Mouse (Mus musculus) heart, embryonic 11.5 days (tissue): ENCODE data around the gene Stat6. TPM values are rescaled to one million over a fixed set of nuclear protein-coding genes. Genes with fewer than 3 reads are reported as not detected.

Experiments used
- ATAC-seq: fragments of 200-750 bp; cut with Nextera tagmentation; replicated peaks from 2 replicates; pipeline ENCODE4 v1.8.0; 2017; ENCODE audit warnings: moderate library complexity; ENCODE audit not compliant: insufficient number of reproducible peaks, low FRiP score, low TSS enrichment
- H3K27ac ChIP-seq: fragments of 300-500 bp; sonication (generic); 2 replicates; pipeline ENCODE4 v1.5.1; 2014; ENCODE audit warnings: mild to moderate bottlenecking, low read depth, low read length
- H3K27me3 ChIP-seq: fragments of 300-500 bp; sonication (generic); 2 replicates; pipeline ENCODE4 v1.6.1; 2014; ENCODE audit warnings: mild to moderate bottlenecking, low read length, mixed read lengths; ENCODE audit not compliant: control insufficient read depth, insufficient read depth
- H3K36me3 ChIP-seq: fragments of 300-500 bp; sonication (generic); 2 replicates; pipeline ENCODE4 v1.6.1; 2014; ENCODE audit warnings: mild to moderate bottlenecking, low read length, moderate library complexity, mixed read lengths; ENCODE audit not compliant: control insufficient read depth, insufficient read depth
- H3K4me1 ChIP-seq: fragments of 300-500 bp; sonication (generic); 2 replicates; pipeline ENCODE4 v1.6.1; 2014; ENCODE audit warnings: low read length; ENCODE audit not compliant: control insufficient read depth, insufficient read depth
- H3K4me2 ChIP-seq: fragments of 300-500 bp; sonication (generic); 2 replicates; pipeline ENCODE4 v1.6.1; 2014; ENCODE audit warnings: mild to moderate bottlenecking, moderate library complexity
- H3K4me3 ChIP-seq: fragments of 300-500 bp; sonication (generic); 2 replicates; pipeline ENCODE4 v1.5.1; 2014; ENCODE audit warnings: low read depth, low read length
- H3K9ac ChIP-seq: fragments of 300-500 bp; sonication (generic); 2 replicates; pipeline ENCODE4 v1.6.1; 2014; ENCODE audit warnings: mild to moderate bottlenecking, low read depth, low read length, moderate library complexity
- H3K9me3 ChIP-seq: fragments of 300-500 bp; sonication (generic); replicated peaks from 2 replicates; pipeline ENCODE4 v1.6.1; 2016; ENCODE audit warnings: low read length; ENCODE audit not compliant: control insufficient read depth
- WGBS: fragments of 180-500 bp; shearing (Covaris S2); extraction: QIAGEN DNeasy Blood & Tissue Kit; methylation state at CpG from one replicate; pipeline ENCODE4 v1.1.7; 2014; ENCODE audit not compliant: insufficient replicate concordance; 5-methylcytosine and 5-hydroxymethylcytosine counted together
- polyA plus RNA-seq: library from polyadenylated mRNA; unstranded; fragments of >200 nt; fragmentation: Nextera tagmentation; extraction: Ambion mirVana; gene quantifications from 2 replicates; pipeline ENCODE4 v1.2.1, GENCODE M21; 2014

The Stat6 gene
- polyA plus RNA-seq, 1 experiment from 2014 or later, result 21.0 TPM

DNA sequence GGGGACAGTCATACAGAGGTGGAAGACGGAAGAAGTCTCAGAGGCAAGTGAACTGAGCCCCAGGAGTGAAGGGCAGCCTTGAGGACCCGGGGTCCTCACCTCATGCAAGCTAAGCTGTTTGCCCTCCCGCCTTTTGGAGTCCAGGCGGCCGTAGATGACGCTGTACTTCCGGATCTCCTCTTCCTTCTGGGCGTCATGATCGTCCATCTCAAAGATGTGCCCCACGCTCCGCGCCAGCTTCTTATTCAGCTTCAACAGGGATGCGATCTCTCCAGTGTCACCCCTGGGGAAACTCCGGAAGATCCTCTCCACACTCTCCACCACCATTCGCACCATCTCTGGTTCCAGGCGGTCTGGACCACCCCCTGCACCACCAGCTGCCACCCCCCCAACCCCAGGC, 21.4 kb downstream of the Stat6 start:
- Histone ChIP-seq H3K4me2 (peak overlapping the region; percentile 25), H3K4me3 (peak overlapping the region; percentile 73; the same call in 1 of the 2 replicates), H3K27ac (no peak overlapping the region), H3K9ac (no peak overlapping the region), H3K27me3 (peaks cover 10% of the 10 kb centered on the region), H3K36me3 (peaks cover 8% of the 10 kb centered on the region), H3K9me3 (no peaks in the 10 kb centered on the region), H3K4me1 (peaks cover 47% of the 10 kb centered on the region)
- no peak for ATAC-seq
- 33% methylated on average over 16 of the region's 16 CpGs for WGBS

DNA sequence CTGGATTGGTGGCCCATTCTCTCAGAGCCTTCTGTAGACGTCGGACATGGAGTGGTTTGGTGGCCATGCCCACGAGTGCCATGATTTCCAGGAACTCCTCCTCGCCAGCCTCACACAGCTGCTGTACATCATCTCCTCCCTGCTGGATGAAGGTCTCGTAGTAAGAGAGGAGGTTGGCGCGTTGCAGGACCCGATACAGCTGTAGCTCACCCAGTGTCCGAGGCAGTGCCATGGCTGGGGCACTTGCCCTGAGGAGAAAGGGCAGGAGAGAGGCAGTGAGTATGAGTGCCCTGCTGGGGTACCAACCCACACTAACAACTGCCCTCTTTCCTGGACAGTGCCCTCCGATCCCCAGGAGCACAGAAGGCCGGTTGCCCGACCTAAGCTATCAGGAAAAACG, 22.1 kb downstream of the Stat6 start:
- Histone ChIP-seq H3K9ac (no peak overlapping the region), H3K4me3 (peak overlapping the region; percentile 73; the same call in 1 of the 2 replicates), H3K4me2 (peak overlapping the region; percentile 85), H3K27me3 (peaks cover 10% of the 10 kb centered on the region), H3K36me3 (peaks cover 8% of the 10 kb centered on the region), H3K4me1 (peaks cover 50% of the 10 kb centered on the region), H3K27ac (no peak overlapping the region), H3K9me3 (no peaks in the 10 kb centered on the region)
- no peak for ATAC-seq
- 34% methylated on average over 13 of the region's 13 CpGs for WGBS

DNA sequence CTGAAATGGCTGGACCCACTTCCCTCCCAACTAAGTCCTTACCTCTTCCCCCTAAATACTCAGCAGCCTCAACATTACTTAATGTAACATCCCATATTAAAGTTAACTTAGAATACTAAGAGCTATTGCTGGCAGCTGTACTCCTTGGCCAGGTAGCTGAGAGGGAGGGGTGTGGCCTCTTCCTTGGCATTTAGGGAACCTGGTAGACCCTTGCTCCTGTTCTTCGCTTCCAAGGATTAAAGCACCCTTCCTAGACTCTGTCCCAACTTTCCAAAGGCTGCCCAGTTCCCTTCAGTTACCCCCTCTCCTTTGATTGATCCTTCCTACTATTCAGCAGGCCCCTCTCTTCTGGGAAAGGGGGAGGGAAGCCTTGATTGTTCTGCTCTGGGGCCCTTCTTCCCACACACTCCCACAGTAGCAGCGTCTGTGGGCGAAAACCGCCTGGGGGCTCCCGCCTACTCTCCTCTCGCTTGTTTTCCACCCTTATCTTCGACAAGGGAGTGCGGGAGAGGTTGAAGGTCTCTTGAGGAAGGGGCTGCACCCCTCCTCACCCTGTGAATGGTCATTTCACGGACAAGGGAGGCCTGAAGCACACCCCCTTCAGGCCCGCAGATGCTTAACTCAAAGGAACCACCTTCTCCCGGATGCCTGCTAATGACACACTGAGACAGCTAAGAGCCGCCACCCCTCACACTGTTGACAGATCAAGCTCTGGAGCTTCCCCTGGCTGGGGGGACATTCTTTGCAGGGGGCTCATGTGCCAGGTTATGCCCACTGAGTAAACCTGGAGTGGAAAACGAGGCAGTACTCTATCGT, 22.8 kb downstream of the Stat6 start:
- Histone ChIP-seq H3K9me3 (no peaks in the 10 kb centered on the region), H3K27me3 (peaks cover 10% of the 10 kb centered on the region), H3K4me3 (peak overlapping the region; percentile 73), H3K36me3 (peaks cover 8% of the 10 kb centered on the region), H3K4me2 (peak overlapping the region; percentile 85), H3K4me1 (peaks cover 50% of the 10 kb centered on the region), H3K9ac (peak overlapping the region; percentile 83), H3K27ac (peak overlapping the region; percentile 97)
- 6% methylated on average over 14 of the region's 14 CpGs for WGBS
- no peak for ATAC-seq

DNA sequence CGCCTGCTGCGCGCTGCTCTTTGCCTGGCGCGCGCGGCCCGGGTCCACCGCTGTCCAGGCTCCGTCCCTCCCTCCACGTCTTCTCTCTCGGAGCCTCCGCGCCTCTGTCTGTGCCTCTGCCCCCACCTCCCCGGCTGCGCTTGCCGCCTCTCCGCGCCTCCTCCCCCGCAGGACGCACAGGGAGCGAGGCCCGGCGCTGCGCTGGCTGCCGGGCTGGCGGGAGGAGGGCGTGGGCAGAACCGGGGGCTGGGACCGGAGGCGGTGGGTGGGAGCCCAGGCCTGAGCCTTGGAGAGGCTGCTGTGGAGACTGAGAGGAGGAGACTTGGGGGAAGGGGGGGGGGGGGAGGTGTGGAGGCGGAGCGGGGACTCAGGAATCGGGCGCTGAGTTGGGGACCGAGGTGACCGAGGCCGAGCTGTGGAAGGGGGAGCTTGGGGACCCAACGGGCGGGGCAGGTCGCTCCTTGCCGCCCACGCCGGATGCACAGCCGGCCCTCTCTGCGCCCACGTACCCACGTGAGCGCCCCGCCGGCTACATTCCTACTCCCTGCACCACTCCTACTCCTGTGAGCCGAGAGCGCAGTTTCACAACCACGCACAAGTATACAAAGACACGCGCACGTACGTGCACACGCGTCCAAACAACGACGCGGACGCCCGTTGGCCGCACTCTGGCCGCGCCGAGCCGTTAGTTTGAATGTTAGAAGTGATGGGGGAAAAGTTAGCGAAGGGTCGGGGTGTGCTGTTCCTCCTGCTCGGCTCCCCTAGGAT, 23.9 kb downstream of the Stat6 start, which contains the start of gene Nemp1:
Gene Nemp1, plus strand, starts transcription at position 401 of the 768 bp plus-strand sequence.
- peak within 1 kb of the TSS; percentile 97 for H3K27ac ChIP-seq
- peak; percentile 73 for ATAC-seq

DNA sequence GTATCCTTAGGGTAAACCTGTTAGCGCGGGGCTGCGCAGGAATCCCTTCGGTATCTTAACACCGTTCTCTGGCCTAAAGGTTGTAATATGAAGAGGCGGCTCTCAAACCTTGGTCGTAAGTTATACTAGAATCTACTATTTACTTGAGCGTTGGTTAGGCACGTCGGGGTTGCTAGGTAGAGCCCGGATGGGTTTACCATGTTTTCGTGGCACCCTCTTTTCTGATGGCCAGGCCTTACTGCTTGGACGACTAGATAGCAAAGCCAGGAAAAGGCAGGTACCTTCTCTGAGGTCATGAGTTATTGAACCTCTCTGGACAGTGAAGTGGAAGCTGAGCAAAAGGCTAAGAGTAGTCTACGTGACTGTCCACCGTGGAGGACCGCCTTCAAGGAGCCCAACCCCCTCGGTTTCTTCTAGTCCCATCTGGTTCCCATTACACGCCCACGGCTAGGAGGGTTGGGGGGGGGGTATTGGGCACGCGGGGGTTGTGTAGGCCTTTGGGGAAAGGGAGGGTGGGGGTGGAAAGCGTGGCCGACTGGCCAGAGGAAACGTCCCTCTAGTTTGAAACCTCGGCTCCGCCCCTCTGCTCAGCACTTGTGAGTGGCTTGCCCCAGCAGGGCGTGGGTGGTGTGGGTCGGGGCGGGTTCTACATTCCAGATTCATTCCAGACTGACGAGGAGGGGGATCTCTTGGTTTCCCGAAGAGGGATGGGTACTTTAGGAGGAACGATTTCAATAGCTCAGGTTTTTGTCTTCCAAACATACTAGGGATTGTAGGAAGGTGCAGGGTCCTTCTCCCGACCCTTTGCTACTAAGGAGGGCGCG, 24.7 kb downstream of the Stat6 start:
- H3K27ac ChIP-seq, result peak overlapping the region; percentile 97
- ATAC-seq, result peak; percentile 65
- peak overlapping the region; percentile 77 for H3K9ac ChIP-seq
- peaks cover 10% of the 10 kb centered on the region for H3K27me3 ChIP-seq
- H3K9me3 ChIP-seq, result no peaks in the 10 kb centered on the region
- H3K36me3 ChIP-seq, result peaks cover 8% of the 10 kb centered on the region
- peak overlapping the region; percentile 85 for H3K4me2 ChIP-seq
- H3K4me1 ChIP-seq, result peaks cover 31% of the 10 kb centered on the region
- under 1% methylated on average over 35 of the region's 35 CpGs for WGBS
- H3K4me3 ChIP-seq, result peak overlapping the region; percentile 73

More for the DNA sequence above, 23.9 kb downstream of the Stat6 start, which contains the start of gene Nemp1:
- Histone ChIP-seq H3K9ac (peak within 1 kb of the TSS; percentile 83), H3K36me3 (peaks cover 8% of the 10 kb centered on the region), H3K27me3 (peaks cover 10% of the 10 kb centered on the region), H3K4me3 (peak within 1 kb of the TSS; percentile 73), H3K4me1 (peaks cover 39% of the 10 kb centered on the region), H3K9me3 (no peaks in the 10 kb centered on the region), H3K4me2 (peak within 1 kb of the TSS; percentile 85)
- WGBS, result under 1% methylated on average over 57 of the region's 73 CpGs

DNA sequence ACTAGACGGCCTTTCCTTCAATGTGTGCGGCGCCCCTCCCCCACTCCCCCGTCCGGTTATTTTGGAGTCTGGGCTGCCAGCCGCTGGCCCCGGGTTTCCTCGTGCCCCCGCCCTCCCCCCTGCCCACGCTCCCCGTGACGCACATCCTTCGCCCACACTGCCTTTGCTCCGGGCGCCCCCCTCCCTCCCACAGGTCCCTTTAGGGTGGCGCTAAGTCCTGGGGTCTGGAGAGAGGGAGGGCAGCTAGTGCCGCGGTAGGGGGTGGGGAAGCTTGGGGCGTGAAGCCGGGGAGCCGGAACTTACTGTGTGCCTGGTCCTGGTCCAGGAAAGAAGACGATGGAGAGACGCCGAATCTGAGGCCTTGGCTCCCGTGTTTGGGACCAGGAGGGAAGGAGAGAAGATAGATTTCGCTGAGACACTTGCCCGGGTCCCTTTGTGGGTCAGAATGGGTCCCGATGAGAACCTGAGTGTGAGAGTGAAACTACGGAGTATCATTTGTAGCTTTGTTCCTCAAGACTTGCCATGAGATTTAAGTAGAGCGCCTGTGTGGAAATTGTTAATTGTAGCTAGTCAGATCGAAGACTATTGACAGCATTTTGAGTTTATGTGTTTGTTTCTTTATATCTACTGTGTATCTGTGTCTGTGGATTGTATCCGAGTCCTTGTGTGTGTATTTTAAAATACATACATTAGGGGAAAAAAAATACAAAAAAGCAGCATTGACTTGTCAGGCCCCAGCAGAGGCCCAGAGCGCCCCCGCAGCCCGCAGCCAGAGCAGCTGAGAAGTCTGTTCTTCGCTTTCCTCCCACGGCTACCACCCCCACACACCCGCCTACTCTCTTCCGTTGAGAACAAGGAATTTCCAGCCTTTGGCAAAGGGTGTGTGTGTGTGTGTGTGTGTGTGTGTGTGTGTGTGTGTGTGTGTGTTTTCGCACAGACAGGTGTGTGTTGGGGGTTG, 25.6 kb downstream of the Stat6 start, which contains the start of gene Nab2:
Gene Nab2, minus strand, starts transcription at position 476 of the 958 bp plus-strand sequence.
- peaks cover 8% of the 10 kb centered on the region for H3K36me3 ChIP-seq
- 2% methylated on average over 40 of the region's 40 CpGs for WGBS
- peak; percentile 33; the same call in 1 of the 2 replicates for ATAC-seq
- peaks cover 10% of the 10 kb centered on the region for H3K27me3 ChIP-seq
- H3K4me1 ChIP-seq, result peaks cover 24% of the 10 kb centered on the region
- no peaks in the 10 kb centered on the region for H3K9me3 ChIP-seq
- H3K4me3 ChIP-seq, result peak within 1 kb of the TSS; percentile 73
- H3K27ac ChIP-seq, result peak within 1 kb of the TSS; percentile 97
- H3K9ac ChIP-seq, result peak within 1 kb of the TSS; percentile 77
- peak within 1 kb of the TSS; percentile 85 for H3K4me2 ChIP-seq

DNA sequence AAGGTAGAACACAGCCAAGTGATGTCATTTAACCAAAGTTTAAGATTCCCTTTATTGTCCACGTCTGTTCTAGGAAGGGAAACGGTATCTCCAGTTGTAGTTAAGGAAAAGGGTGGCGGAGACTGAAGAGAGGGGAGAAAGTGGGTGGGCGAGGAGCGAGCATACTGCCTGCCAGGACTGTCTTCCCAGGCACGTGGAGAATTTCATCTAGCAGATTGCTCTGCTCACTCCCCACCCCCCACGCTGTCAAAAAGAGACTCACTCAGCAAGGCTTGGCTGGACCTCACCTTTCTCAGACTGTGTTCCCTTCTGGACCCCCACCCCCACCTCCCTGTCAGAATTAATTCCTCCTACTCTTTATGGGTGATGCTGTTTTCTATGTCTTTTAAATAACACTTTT, 26.4 kb downstream of the Stat6 start:
- peak overlapping the region; percentile 73; the same call in 1 of the 2 replicates for H3K4me3 ChIP-seq

More for the DNA sequence above, 26.4 kb downstream of the Stat6 start:
- Histone ChIP-seq H3K4me2 (peak overlapping the region; percentile 85), H3K9ac (peak overlapping the region; percentile 60), H3K27me3 (peaks cover 8% of the 10 kb centered on the region), H3K4me1 (peaks cover 19% of the 10 kb centered on the region), H3K27ac (peak overlapping the region; percentile 97), H3K36me3 (peaks cover 5% of the 10 kb centered on the region), H3K9me3 (no peaks in the 10 kb centered on the region)
- 4% methylated on average over 7 of the region's 7 CpGs for WGBS
- no peak for ATAC-seq
